Mouse (Mus musculus): ENCODE data around the gene Grid1.

GRCm38 (mm10) chr14:34819121-34819918, 588 bp upstream of the Grid1 start:
- no peak for TF ChIP-seq CTCF (IDR thresholded peaks at IDR 0.05; ENCODE audit: extremely low read depth, insufficient read depth, low read length)
- TF ChIP-seq POLR2A (IDR thresholded peaks at IDR 0.05; ENCODE audit: extremely low read depth, insufficient read depth, low read length): no peak

Data from cortical plate, adult 2 months (tissue).